Mouse (Mus musculus) myocyte (in vitro differentiated cells): Measurements from ENCODE around the gene Map3k14.

Experiments used
- CEBPB ChIP-seq: IDR thresholded peaks from 2 replicates; pipeline ENCODE4 v1.6.1; 2011; ENCODE audit warnings: mild to moderate bottlenecking, moderate library complexity; ENCODE audit not compliant: poor library complexity, insufficient read depth, severe bottlenecking
- E2F4 ChIP-seq: IDR thresholded peaks from one replicate; pipeline ENCODE4 v1.6.1; 2011; ENCODE audit warnings: mild to moderate bottlenecking, control low read depth, moderate library complexity; ENCODE audit not compliant: insufficient read depth
- MAX ChIP-seq: IDR thresholded peaks from one replicate; pipeline ENCODE4 v1.6.1; 2011; ENCODE audit warnings: low read depth, mild to moderate bottlenecking, control low read depth
- MYOG ChIP-seq, 3 experiments: IDR thresholded peaks; one replicate each; pipeline ENCODE4 v1.6.1; 2011; ENCODE audit warnings: control low read depth in 2 of 3, low read depth in 2 of 3, mild to moderate bottlenecking in 2 of 3; ENCODE audit not compliant: insufficient read length in 2 of 3, control insufficient read depth in 1 of 3, insufficient read depth in 1 of 3
- POLR2A ChIP-seq: IDR thresholded peaks from one replicate; pipeline ENCODE4 v1.6.1; 2011; ENCODE audit warnings: low read depth, mild to moderate bottlenecking, control low read depth, moderate library complexity; ENCODE audit not compliant: insufficient read length
- POLR2AphosphoS2 ChIP-seq: IDR thresholded peaks from one replicate; pipeline ENCODE4 v1.6.1; 2011; ENCODE audit warnings: low read depth, control low read depth; ENCODE audit not compliant: insufficient read length
- TCF12 ChIP-seq: IDR thresholded peaks from one replicate; pipeline ENCODE4 v1.6.1; 2011; ENCODE audit warnings: mild to moderate bottlenecking, control low read depth; ENCODE audit not compliant: poor library complexity, insufficient read depth, severe bottlenecking
- TCF3 ChIP-seq: IDR thresholded peaks from one replicate; pipeline ENCODE4 v1.6.1; 2011; ENCODE audit warnings: low read depth, control low read depth; ENCODE audit not compliant: insufficient read length

DNA sequence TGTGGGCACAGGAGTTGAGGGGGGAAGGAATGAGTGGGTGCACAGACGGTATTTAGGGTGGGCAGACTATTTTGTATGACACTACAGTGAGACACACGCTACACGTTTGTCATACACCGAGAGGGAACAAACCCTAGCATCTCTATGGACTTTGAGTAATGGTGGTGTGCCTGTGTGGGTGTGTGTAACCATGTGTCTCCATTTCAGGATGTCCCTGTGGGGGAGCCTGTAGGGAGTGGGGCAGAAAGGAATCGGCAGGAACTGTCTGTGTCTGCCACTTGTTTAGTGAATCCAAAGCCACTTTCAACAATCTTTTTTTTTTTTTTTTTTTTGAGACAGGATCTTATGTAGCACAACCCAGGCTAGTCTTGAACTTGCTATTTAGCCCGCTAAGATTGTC lies 61.1 kb downstream of the Map3k14 start:
- TF ChIP-seq E2F4 (no peak), MAX (no peak), POLR2A (no peak), MYOG (IDR thresholded peaks at IDR 0.05; ENCODE audit: control insufficient read depth in 1 of 3, insufficient read depth in 1 of 3, insufficient read length in 2 of 3, low read depth in 2 of 3) (no peak), CEBPB (no peak), POLR2AphosphoS2 (no peak), TCF3 (no peak), TCF12 (no peak)
